Mouse (Mus musculus) urinary bladder, adult 18-20 months (tissue): Measurements from ENCODE around the gene Ifrd2.

ENCODE experiments used
- DNase-seq, 2 experiments: peaks; one replicate each; pipeline ENCODE4 v3.0.0; 2022; ENCODE audit warnings: low spot score in 2 of 2, mixed read lengths in 2 of 2

Ifrd2 gene

DNA sequence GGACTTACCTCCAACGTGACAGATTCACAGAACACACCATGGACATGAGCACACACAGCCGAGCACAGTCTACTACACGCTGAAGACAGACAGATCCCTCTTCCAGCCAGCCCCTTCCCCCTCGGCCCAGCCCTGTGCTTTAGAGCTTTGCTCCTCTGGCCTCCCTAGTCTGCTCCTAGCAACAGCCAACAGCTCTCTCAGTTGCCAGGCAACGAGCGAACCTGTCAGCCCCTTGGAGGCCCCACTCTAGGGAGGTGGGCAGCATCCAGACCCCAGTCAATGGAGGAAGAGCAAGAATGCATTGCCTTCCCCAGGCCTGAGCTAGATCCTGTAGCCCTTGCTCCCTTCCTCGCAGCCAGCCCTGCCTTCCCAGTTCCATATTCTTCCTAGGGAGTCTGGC, 49.6 kb downstream of the Ifrd2 start:
- DNase-seq, result no peak

DNA sequence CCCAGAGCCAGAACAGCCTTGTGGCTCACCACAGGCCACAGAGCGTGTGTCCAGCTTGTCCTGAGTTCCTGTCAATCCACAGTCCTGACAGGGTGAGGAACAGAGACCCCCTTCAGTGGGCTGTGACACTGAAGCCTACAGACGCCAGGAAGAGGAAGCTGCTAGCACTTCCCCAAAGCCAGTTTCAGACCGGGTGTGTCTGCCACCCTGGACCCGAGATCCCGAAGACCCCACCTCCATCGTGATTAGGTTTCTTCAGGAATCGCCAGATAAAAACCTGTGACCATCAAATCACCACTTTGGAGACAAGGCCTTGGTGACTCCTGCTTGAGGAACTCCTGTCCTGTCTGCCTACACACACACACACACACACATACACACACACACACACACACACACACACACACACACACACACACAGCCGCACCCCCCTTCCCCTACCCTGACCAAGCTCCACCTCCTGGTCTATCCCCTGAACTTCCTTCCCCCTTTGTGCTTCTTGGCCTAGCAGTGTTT, 52.9 kb downstream of the Ifrd2 start:
- no peak for DNase-seq

DNA sequence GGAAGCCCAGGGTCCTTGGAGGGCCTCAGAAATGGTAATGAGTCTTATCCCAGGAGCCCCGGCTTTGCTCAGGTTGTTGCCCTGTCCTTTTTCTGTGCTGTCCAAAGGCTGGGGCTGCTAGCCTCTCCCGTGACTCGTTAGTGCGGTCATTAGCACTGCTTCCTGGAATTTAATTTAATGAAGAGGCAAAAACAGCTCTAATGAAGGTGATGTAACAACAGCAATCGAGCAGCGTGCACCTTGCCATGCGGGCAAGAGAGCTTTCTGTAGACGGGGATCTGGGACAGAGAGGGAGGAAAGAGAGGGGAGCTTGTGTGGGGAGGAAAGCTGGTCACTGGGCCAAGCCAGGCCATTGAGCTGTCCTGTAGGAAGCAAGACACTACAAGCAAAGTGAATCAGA, 54.2 kb downstream of the Ifrd2 start:
- no peak for DNase-seq
